Mouse (Mus musculus) cerebellum, adult 2 months (tissue): ENCODE results near the gene Ace3.
A peak's percentile ranks its signal among the peaks of the same experiment; 100 is the strongest.

Experiments
- CTCF ChIP-seq: fragments of 200-500 bp; IDR thresholded peaks from 2 replicates; pipeline ENCODE4 v1.5.1; 2011; ENCODE audit warnings: low read depth, mild to moderate bottlenecking, control low read depth, low read length, moderate library complexity, borderline replicate concordance; ENCODE audit not compliant: insufficient read depth
- POLR2A ChIP-seq: fragments of 200-500 bp; IDR thresholded peaks from 2 replicates; pipeline ENCODE4 v1.6.1; 2011; ENCODE audit warnings: low read length, control low read depth, borderline replicate concordance; ENCODE audit not compliant: insufficient read depth

DNA sequence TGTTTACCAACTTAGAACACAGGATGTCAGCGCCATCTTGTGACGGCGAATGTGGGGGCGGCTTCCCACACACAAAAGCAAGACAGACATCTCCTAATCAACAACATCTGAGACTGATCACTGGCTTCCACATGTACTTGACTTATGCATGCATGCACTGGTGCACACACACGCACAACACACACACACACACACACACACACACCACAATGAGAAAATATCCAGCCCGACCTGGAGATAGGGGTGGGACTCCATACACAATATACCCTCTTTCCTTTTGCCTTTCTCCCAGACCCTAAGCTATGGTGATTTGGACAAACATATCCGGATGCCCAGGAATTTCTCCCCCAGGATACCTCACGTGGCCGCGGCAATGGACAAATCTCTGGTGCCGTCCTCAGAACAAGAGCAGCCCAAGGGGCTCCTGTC is 39.0 kb downstream of the Ace3 start:
- TF ChIP-seq CTCF (no peak), POLR2A (peak; percentile 17; the same call in 1 of the 2 replicates)
